Mouse (Mus musculus) CH12.LX (cell line): ENCODE results near the gene Lrrc26. TPM values are rescaled to one million over a fixed set of nuclear protein-coding genes. Genes with fewer than 3 reads are reported as not detected.

Experiments used
- DNase-seq: peaks from one replicate; pipeline ENCODE4 v3.0.0-alpha.2; 2013; ENCODE audit errors: extremely low read depth
- H3K27ac ChIP-seq: 2 replicates; pipeline ENCODE4 v1.5.1; 2012; ENCODE audit warnings: low read depth, mild to moderate bottlenecking, control low read depth, moderate library complexity; ENCODE audit not compliant: insufficient read depth
- H3K27me3 ChIP-seq: replicated peaks from 2 replicates; pipeline ENCODE3; 2012; ENCODE audit warnings: inconsistent platforms
- H3K36me3 ChIP-seq, 2 experiments: replicated peaks in 1 of 2; 2 replicates each; pipeline versions ENCODE3 to v1.6.1; 2012; ENCODE audit warnings: inconsistent platforms in 1 of 2, low read length in 1 of 2, mild to moderate bottlenecking in 1 of 2, mixed read lengths in 1 of 2, moderate library complexity in 1 of 2; ENCODE audit not compliant: control insufficient read depth in 1 of 2, insufficient read depth in 1 of 2
- H3K4me1 ChIP-seq, 2 experiments: 2 replicates each; pipeline ENCODE4 v1.6.1; 2012; ENCODE audit warnings: inconsistent platforms in 1 of 2, moderate library complexity in 1 of 2; ENCODE audit not compliant: insufficient read depth in 2 of 2, control insufficient read depth in 1 of 2
- H3K4me2 ChIP-seq: 2 replicates; pipeline ENCODE4 v1.6.1; 2012; ENCODE audit warnings: low read depth, mild to moderate bottlenecking, control low read depth; ENCODE audit not compliant: poor library complexity, insufficient read depth, severe bottlenecking
- H3K4me3 ChIP-seq, 3 experiments: fragments of 150-350 bp in 1 of 3; sonication (generic) in 1 of 3; replicated peaks in 1 of 3; 2 replicates each; pipeline versions ENCODE3 to v1.5.1; 2011 to 2012; ENCODE audit warnings: low read depth in 2 of 3, low read length in 2 of 3, mild to moderate bottlenecking in 2 of 3, moderate library complexity in 2 of 3, control low read depth in 1 of 3, improper control_type of control experiment in 1 of 3, inconsistent platforms in 1 of 3, mixed read lengths in 1 of 3; ENCODE audit not compliant: poor library complexity in 1 of 3
- H3K79me2 ChIP-seq: replicated peaks from 2 replicates; pipeline ENCODE4 v1.6.1; 2012; ENCODE audit warnings: mild to moderate bottlenecking, moderate library complexity; ENCODE audit not compliant: control insufficient read depth, poor library complexity, insufficient read depth, severe bottlenecking; ENCODE audit errors: extremely low read depth
- H3K9ac ChIP-seq: 2 replicates; pipeline ENCODE4 v1.6.1; 2012; ENCODE audit warnings: low read depth, mild to moderate bottlenecking, control low read depth, moderate library complexity; ENCODE audit not compliant: insufficient read depth
- H3K9me3 ChIP-seq: replicated peaks from 2 replicates; pipeline ENCODE3; 2012; ENCODE audit warnings: low read length, inconsistent platforms, mixed read lengths
- BHLHE40 ChIP-seq: IDR thresholded peaks from 2 replicates; pipeline ENCODE4 v1.6.1; 2011; ENCODE audit warnings: mild to moderate bottlenecking, low read depth, low read length, improper control_type of control experiment
- CHD2 ChIP-seq: IDR thresholded peaks from 2 replicates; pipeline ENCODE4 v1.6.1; 2011; ENCODE audit warnings: low read length, improper control_type of control experiment
- CTCF ChIP-seq, 2 experiments: IDR thresholded peaks in 1 of 2; conservative IDR thresholded peaks in 1 of 2; 2 replicates each; pipeline ENCODE4 v1.5.1; 2011 to 2012; ENCODE audit warnings: low read depth in 2 of 2, low read length in 2 of 2, improper control_type of control experiment in 1 of 2, inconsistent platforms in 1 of 2, mild to moderate bottlenecking in 1 of 2, moderate library complexity in 1 of 2
- E2F4 ChIP-seq: IDR thresholded peaks from 2 replicates; pipeline ENCODE4 v1.6.1; 2011; ENCODE audit warnings: low read depth, low read length, improper control_type of control experiment; ENCODE audit not compliant: insufficient replicate concordance
- EP300 ChIP-seq: IDR thresholded peaks from 2 replicates; pipeline ENCODE4 v1.6.1; 2011; ENCODE audit warnings: low read length, improper control_type of control experiment
- HCFC1 ChIP-seq: IDR thresholded peaks from 2 replicates; pipeline ENCODE4 v1.6.1; 2012; ENCODE audit warnings: low read depth, mild to moderate bottlenecking, inconsistent platforms, low read length, improper control_type of control experiment
- IRF4 ChIP-seq: IDR thresholded peaks from 2 replicates; pipeline ENCODE4 v1.6.1; 2014; ENCODE audit warnings: low read depth, mild to moderate bottlenecking, inconsistent platforms, low read length, improper control_type of control experiment
- JUN ChIP-seq: IDR thresholded peaks from 2 replicates; pipeline ENCODE4 v1.6.1; 2011; ENCODE audit warnings: low read depth, mild to moderate bottlenecking, low read length, improper control_type of control experiment, moderate library complexity; ENCODE audit not compliant: insufficient read depth
- JUND ChIP-seq: conservative IDR thresholded peaks from 2 replicates; pipeline ENCODE4 v1.6.1; 2011; ENCODE audit warnings: low read depth, low read length, improper control_type of control experiment
- KAT2A ChIP-seq: IDR thresholded peaks from 2 replicates; pipeline ENCODE4 v1.6.1; 2012; ENCODE audit warnings: low read length, improper control_type of control experiment, inconsistent platforms; ENCODE audit not compliant: insufficient replicate concordance
- MAFK ChIP-seq: IDR thresholded peaks from 2 replicates; pipeline ENCODE4 v1.6.1; 2011; ENCODE audit warnings: low read length, improper control_type of control experiment; ENCODE audit not compliant: insufficient replicate concordance
- MAX ChIP-seq: IDR thresholded peaks from 2 replicates; pipeline ENCODE4 v1.6.1; 2011; ENCODE audit warnings: low read length, improper control_type of control experiment
- MAZ ChIP-seq: IDR thresholded peaks from 2 replicates; pipeline ENCODE4 v1.6.1; 2012; ENCODE audit warnings: low read depth, mild to moderate bottlenecking, inconsistent platforms, low read length, improper control_type of control experiment, moderate library complexity
- MXI1 ChIP-seq: IDR thresholded peaks from 2 replicates; pipeline ENCODE4 v1.6.1; 2011; ENCODE audit warnings: mild to moderate bottlenecking, low read depth, low read length, improper control_type of control experiment
- MYC ChIP-seq: IDR thresholded peaks from 2 replicates; pipeline ENCODE4 v1.6.1; 2011; ENCODE audit warnings: low read depth, mild to moderate bottlenecking, improper control_type of control experiment, low read length
- NELFE ChIP-seq: IDR thresholded peaks from 2 replicates; pipeline ENCODE4 v1.6.1; 2011; ENCODE audit warnings: low read depth, low read length, improper control_type of control experiment
- POLR2A ChIP-seq: IDR thresholded peaks from 2 replicates; pipeline ENCODE4 v1.6.1; 2011; ENCODE audit warnings: low read depth, mild to moderate bottlenecking, improper control_type of control experiment, low read length
- POLR2AphosphoS2 ChIP-seq: IDR thresholded peaks from 2 replicates; pipeline ENCODE4 v1.6.1; 2011; ENCODE audit warnings: low read depth, low read length, improper control_type of control experiment
- RCOR1 ChIP-seq: conservative IDR thresholded peaks from 2 replicates; pipeline ENCODE4 v1.6.1; 2012; ENCODE audit warnings: low read depth, mild to moderate bottlenecking, inconsistent platforms, low read length, improper control_type of control experiment
- SIN3A ChIP-seq: IDR thresholded peaks from 2 replicates; pipeline ENCODE4 v1.6.1; 2012; ENCODE audit warnings: low read length, improper control_type of control experiment, inconsistent platforms
- SMC3 ChIP-seq: IDR thresholded peaks from 2 replicates; pipeline ENCODE4 v1.6.1; 2011; ENCODE audit warnings: low read depth, low read length, improper control_type of control experiment
- TCF12 ChIP-seq: IDR thresholded peaks from 2 replicates; pipeline ENCODE4 v1.6.1; 2014; ENCODE audit warnings: low read depth, mild to moderate bottlenecking, inconsistent platforms, low read length, improper control_type of control experiment
- UBTF ChIP-seq: IDR thresholded peaks from 2 replicates; pipeline ENCODE4 v1.6.1; 2012; ENCODE audit warnings: low read depth, mild to moderate bottlenecking, inconsistent platforms, low read length, improper control_type of control experiment, moderate library complexity
- USF1 ChIP-seq: IDR thresholded peaks from 2 replicates; pipeline ENCODE4 v1.6.1; 2014; ENCODE audit warnings: low read depth, mild to moderate bottlenecking, inconsistent platforms, low read length, improper control_type of control experiment
- USF2 ChIP-seq: conservative IDR thresholded peaks from 2 replicates; pipeline ENCODE4 v1.6.1; 2011; ENCODE audit warnings: low read depth, low read length, improper control_type of control experiment
- ZKSCAN1 ChIP-seq: IDR thresholded peaks from 2 replicates; pipeline ENCODE4 v1.6.1; 2012; ENCODE audit warnings: low read depth, inconsistent platforms, low read length, improper control_type of control experiment, borderline replicate concordance
- ZMIZ1 ChIP-seq: IDR thresholded peaks from 2 replicates; pipeline ENCODE4 v1.6.1; 2012; ENCODE audit warnings: low read depth, mild to moderate bottlenecking, inconsistent platforms, low read length, improper control_type of control experiment
- ZNF384 ChIP-seq: IDR thresholded peaks from 2 replicates; pipeline ENCODE4 v1.6.1; 2012; ENCODE audit warnings: low read depth, low read length, improper control_type of control experiment, inconsistent platforms
- dilution Hi-C: fragments of 300-500 bp; cut with MboI; formaldehyde crosslinking; loops from 2 replicates; pipeline ENCODE4 v1.14.3; 2020; ENCODE audit warnings: low sequenced_read_pairs; ENCODE audit not compliant: extremely low pct_unique_long_range_greater_than_20kb, extremely low pct_ligation_motif_present
- in situ Hi-C: fragments of 300-500 bp; cut with MboI; formaldehyde crosslinking; loops from 3 replicates; pipeline ENCODE4 v1.14.3; 2019; ENCODE audit warnings: low sequenced_read_pairs, low pct_ligation_motif_present, low pct_unique_long_range_greater_than_20kb, mixed read lengths
- polyA plus RNA-seq: library from polyadenylated mRNA; unstranded; fragments of >175 nt; gene quantifications from 2 replicates; pipeline ENCODE4 v1.2.1, GENCODE M21; 2012; ENCODE audit warnings: low read depth; ENCODE audit not compliant: insufficient read length
- total RNA-seq, 2 experiments: library from RNA; depleted of rRNA; stranded (reverse); fragments of 300-350 nt in 1 of 2; fragments of >200 nt in 1 of 2; gene quantifications; 2 replicates each; pipeline ENCODE4 v1.2.3; 2012 to 2014

Gene Lrrc26
- total and polyA plus RNA-seq, 3 experiments = not detected

- TF ChIP-seq SMC3 = no peak
These were observed 42.8 kb downstream of the Lrrc26 start, which contains the start of gene Man1b1 (continued) for GRCm38 (mm10) chr2:25332286-25333160.

- in situ Hi-C loops (loop anchor here (10.0 kb wide), 1 partner anchor 59 kb away; the partner anchor contains the start of genes Anapc2 and Ssna1), dilution Hi-C loops (no loop called here)
- peaks cover 27 to 48% of the 10 kb centered on the region in 2 experiments for H3K36me3 ChIP-seq
These were observed 43.9 kb downstream of the Lrrc26 start for GRCm38 (mm10) chr2:25333569-25333968.

DNA sequence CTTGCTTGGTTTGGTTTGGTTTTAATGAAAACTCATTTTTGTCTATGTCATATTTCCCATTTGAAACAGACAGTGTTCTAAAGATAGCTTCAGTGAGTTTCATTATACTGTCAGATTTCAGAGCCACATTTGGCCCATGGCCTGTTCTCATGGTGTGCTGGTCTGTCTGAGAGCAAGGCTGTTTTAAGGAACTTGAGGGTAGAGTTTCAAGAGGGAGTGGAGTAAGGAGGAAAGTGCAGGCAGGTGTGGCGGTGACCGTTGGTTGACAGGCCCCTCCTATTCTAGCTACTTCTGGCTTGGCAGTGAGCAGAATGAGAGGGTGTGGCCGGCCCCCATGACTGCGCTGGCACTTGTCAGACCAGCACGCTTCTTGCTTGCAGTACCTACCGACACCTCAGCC is 48.6 kb downstream of the Lrrc26 start:
- dilution Hi-C loops (no loop called here), in situ Hi-C loops (loop anchor here (10.0 kb wide), 1 partner anchor 64 kb away; the partner anchor contains the start of genes Anapc2 and Ssna1)
- Histone ChIP-seq H3K36me3 (peaks cover 52 to 83% of the 10 kb centered on the region in 2 experiments), H3K9me3 (no peaks in the 10 kb centered on the region), H3K79me2 (peaks cover 11% of the 10 kb centered on the region), H3K4me1 (peaks cover 17 to 63% of the 10 kb centered on the region in 2 experiments), H3K27ac (peak overlapping the region; percentile 82), H3K4me2 (peak overlapping the region; percentile 9), H3K4me3 (no peak overlapping the region), H3K9ac (0 out of 2 replicates have a peak overlapping the region, but pooled peaks have one; percentile 16), H3K27me3 (no peaks in the 10 kb centered on the region)
- peak; percentile 92 for DNase-seq
- TF ChIP-seq UBTF (no peak), ZKSCAN1 (no peak), POLR2AphosphoS2 (no peak), IRF4 (peak; percentile 85), BHLHE40 (peak; percentile 63), EP300 (peak; percentile 89), RCOR1 (0 out of 2 replicates have a peak, but pooled peaks have one; percentile 38), SIN3A (peak; percentile 43; the same call in 1 of the 2 replicates), JUN (peak; percentile 67), E2F4 (no peak), MAZ (peak; percentile 50; the same call in 1 of the 2 replicates), SMC3 (no peak), USF1 (no peak), JUND (peak; percentile 75), USF2 (no peak), MXI1 (peak; percentile 72), MYC (peak; percentile 85), CTCF (conservative IDR thresholded peaks at IDR 0.05 in 1 of 2, IDR thresholded peaks at IDR 0.05 in 1 of 2; ENCODE audit: low read depth in 2 of 2, low read length in 2 of 2) (no peak), ZNF384 (no peak), TCF12 (peak; percentile 81), HCFC1 (peak; percentile 14; the same call in 1 of the 2 replicates), MAX (peak; percentile 72)

More at GRCm38 (mm10) chr2:25333569-25333968, 43.9 kb downstream of the Lrrc26 start:
- Histone ChIP-seq H3K4me3 (peak overlapping the region; percentile 71 to 99 (median 75)), H3K4me2 (peak overlapping the region; percentile 77), H3K79me2 (peaks cover 20% of the 10 kb centered on the region), H3K9me3 (no peaks in the 10 kb centered on the region), H3K27ac (no peak overlapping the region), H3K9ac (peak overlapping the region; percentile 68; the same call in 1 of the 2 replicates), H3K27me3 (no peaks in the 10 kb centered on the region), H3K4me1 (peaks cover 17 to 60% of the 10 kb centered on the region in 2 experiments)
- no peak for DNase-seq
- TF ChIP-seq POLR2A (no peak), ZMIZ1 (no peak), EP300 (no peak), JUND (no peak), KAT2A (no peak), MAX (no peak), CHD2 (no peak), RCOR1 (no peak), IRF4 (no peak), MAZ (no peak), MAFK (no peak), SMC3 (no peak), JUN (no peak), E2F4 (no peak), NELFE (no peak)
